18 mouse cellular contexts compared by ENCODE assay signal in genomic region chr16:97239626-97240025, GRCm38 (mm10).
"Had no signal": no experiment of that assay in that cellular context is flagged by ENCODE, and none has a peak within 500 bp of the region (broad histone marks: within the 10 kb centered on the region; RNA-seq: fewer than 3 reads in every experiment).

No protein-coding gene starts in this region.

- ATAC-seq: lung, postnatal 0 days had no signal

- H3K27me3 ChIP-seq: limb, embryonic 13.5 days had no signal

- H3K9ac ChIP-seq: limb, embryonic 13.5 days; lung, embryonic 14.5 days had no signal

- H3K9me3 ChIP-seq: limb, embryonic 10.5 days; limb, embryonic 13.5 days; megakaryocyte, embryonic 14.5 days had no signal

- H3K27ac ChIP-seq: layer of hippocampus, adult 2 months; limb, embryonic 10.5 days; limb, embryonic 13.5 days; stomach, postnatal 0 days had no signal

- DNase-seq: kidney, adult 18-20 months; kidney, adult 9 months; kidney, postnatal 14 days; layer of hippocampus, adult 9-11 months; lung, embryonic 14.5 days; midbrain, embryonic 14.5 days; right cerebral cortex, postnatal 14 days; right cerebral cortex, postnatal 4 days; thymus, adult 2 months; thymus, postnatal 14 days; thymus, postnatal 4 days had no signal

- H3K36me3 ChIP-seq: limb, embryonic 10.5 days; limb, embryonic 13.5 days had no signal

- H3K4me3 ChIP-seq: layer of hippocampus, adult 2 months; limb, embryonic 10.5 days; limb, embryonic 13.5 days; megakaryocyte, embryonic 14.5 days had no signal

- H3K4me1 ChIP-seq: limb, embryonic 10.5 days; limb, embryonic 13.5 days had no signal

- H3K4me2 ChIP-seq: limb, embryonic 13.5 days; lung, embryonic 14.5 days; midbrain, embryonic 11.5 days had no signal
